Mouse (Mus musculus): ENCODE measurements around the gene Arhgap4. TPM values are rescaled to one million over a fixed set of nuclear protein-coding genes. Genes with fewer than 3 reads are reported as not detected.

The Arhgap4 gene
- total and polyA plus RNA-seq, 3 experiments: 1.7 to 5.0 (median 2.1) TPM

DNA sequence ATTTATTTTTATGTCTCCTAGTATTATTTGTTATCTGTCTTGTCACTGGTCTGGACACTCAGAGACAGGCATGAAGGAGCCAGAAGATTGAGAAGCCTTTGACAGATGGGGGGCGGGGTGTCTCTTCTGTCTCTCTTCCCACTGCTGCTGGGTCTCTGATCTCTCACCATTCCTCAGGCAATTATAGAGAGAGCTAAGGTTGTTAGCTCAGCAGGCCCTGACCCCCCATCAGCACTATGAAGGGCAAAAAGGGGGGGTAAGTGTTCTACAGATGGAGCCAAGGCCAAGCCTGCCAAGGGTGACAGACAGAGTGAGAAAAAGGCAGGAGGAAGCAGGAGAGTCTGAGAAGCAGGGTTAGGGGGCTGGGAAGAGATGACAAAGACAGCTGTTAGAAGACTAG, 49.7 kb downstream of the Arhgap4 start:
- no peaks in the 10 kb centered on the region for H3K9me3 ChIP-seq (replicated peaks)
- H3K36me3 ChIP-seq (replicated peaks): no peaks in the 10 kb centered on the region
- TF ChIP-seq CTCF (IDR thresholded peaks at IDR 0.05; ENCODE audit: low read depth, low read length) (no peak), GATA2 (IDR thresholded peaks at IDR 0.05; ENCODE audit: borderline replicate concordance, low read depth, low read length) (no peak), POLR2AphosphoS5 (IDR thresholded peaks at IDR 0.05; ENCODE audit: insufficient replicate concordance, low read depth, low read length) (no peak), GATA1 (IDR thresholded peaks at IDR 0.05; ENCODE audit: borderline replicate concordance, low read length) (no peak), TAL1 (conservative IDR thresholded peaks at IDR 0.05; ENCODE audit: low read depth, low read length) (no peak)
- ATAC-seq (ENCODE audit: extremely low read depth, insufficient number of reproducible peaks, low FRiP score, poor library complexity, severe bottlenecking) (no peak), DNase-seq (ENCODE audit: low spot score) (no peak)
- no peak overlapping the region for H3K4me3 ChIP-seq (ENCODE audit: low read depth, low read length)
- H3K27me3 ChIP-seq (ENCODE audit: insufficient read depth, low read length): no peaks in the 10 kb centered on the region
- no peaks in the 10 kb centered on the region for H3K4me1 ChIP-seq (ENCODE audit: insufficient read depth, low read depth, low read length)

DNA sequence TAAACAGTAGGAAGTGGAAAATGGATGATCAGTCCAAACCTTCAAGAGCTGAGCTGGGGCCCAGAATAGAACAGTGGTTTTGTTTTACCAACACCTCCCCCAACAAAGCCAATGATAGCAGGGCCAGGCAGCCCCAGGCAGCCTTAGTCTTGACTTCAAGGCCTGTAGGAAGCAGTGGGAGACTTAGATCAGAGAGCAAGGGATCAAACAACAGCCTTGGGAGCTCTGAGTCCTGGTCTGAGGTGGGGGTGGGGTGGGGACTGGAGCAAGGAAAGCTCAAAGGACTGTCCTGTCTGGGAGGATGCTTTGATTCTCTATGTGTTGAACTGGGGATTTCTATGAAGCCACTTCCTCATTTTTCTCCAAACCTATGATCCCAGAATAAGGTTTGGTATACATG, 50.2 kb downstream of the Arhgap4 start:
- H3K27me3 ChIP-seq (ENCODE audit: insufficient read depth, low read length): no peaks in the 10 kb centered on the region
- DNase-seq (ENCODE audit: low spot score) (no peak), ATAC-seq (ENCODE audit: extremely low read depth, insufficient number of reproducible peaks, low FRiP score, poor library complexity, severe bottlenecking) (no peak)
- H3K9me3 ChIP-seq (replicated peaks): no peaks in the 10 kb centered on the region
- TF ChIP-seq TAL1 (conservative IDR thresholded peaks at IDR 0.05; ENCODE audit: low read depth, low read length): no peak
- no peak for TF ChIP-seq GATA2 (IDR thresholded peaks at IDR 0.05; ENCODE audit: borderline replicate concordance, low read depth, low read length)
- TF ChIP-seq CTCF (IDR thresholded peaks at IDR 0.05; ENCODE audit: low read depth, low read length): no peak
- no peak for TF ChIP-seq POLR2AphosphoS5 (IDR thresholded peaks at IDR 0.05; ENCODE audit: insufficient replicate concordance, low read depth, low read length)
- TF ChIP-seq GATA1 (IDR thresholded peaks at IDR 0.05; ENCODE audit: borderline replicate concordance, low read length): no peak
- H3K4me3 ChIP-seq (ENCODE audit: low read depth, low read length): no peak overlapping the region
- H3K36me3 ChIP-seq (replicated peaks): no peaks in the 10 kb centered on the region
- no peaks in the 10 kb centered on the region for H3K4me1 ChIP-seq (ENCODE audit: insufficient read depth, low read depth, low read length)

DNA sequence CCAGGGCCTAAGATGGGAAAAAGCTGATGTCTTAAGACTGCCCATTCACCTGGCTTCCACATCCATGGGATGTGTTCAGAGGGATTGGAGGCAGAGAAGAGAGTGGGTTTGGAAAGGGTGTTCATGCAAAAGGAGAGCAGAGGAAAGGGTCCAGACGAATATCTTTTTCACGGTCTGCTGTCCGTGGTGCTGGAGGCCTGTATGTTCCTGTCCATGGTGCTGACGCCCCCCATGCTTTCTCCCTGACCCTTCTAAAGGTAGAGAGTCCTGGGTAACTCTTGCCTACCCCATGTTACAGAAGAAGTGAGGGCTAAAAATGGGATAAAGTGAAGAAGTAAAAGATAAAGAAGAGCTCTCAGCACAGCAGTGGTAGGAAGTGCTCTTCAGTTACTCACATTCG, 52.3 kb downstream of the Arhgap4 start:
- no peak for TF ChIP-seq POLR2AphosphoS5 (IDR thresholded peaks at IDR 0.05; ENCODE audit: insufficient replicate concordance, low read depth, low read length)
- no peak for TF ChIP-seq GATA2 (IDR thresholded peaks at IDR 0.05; ENCODE audit: borderline replicate concordance, low read depth, low read length)
- TF ChIP-seq GATA1 (IDR thresholded peaks at IDR 0.05; ENCODE audit: borderline replicate concordance, low read length): no peak
- TF ChIP-seq TAL1 (conservative IDR thresholded peaks at IDR 0.05; ENCODE audit: low read depth, low read length): no peak
- TF ChIP-seq CTCF (IDR thresholded peaks at IDR 0.05; ENCODE audit: low read depth, low read length): no peak
- no peaks in the 10 kb centered on the region for H3K27me3 ChIP-seq (ENCODE audit: insufficient read depth, low read length)
- H3K4me3 ChIP-seq (ENCODE audit: low read depth, low read length): no peak overlapping the region
- DNase-seq (ENCODE audit: low spot score) (peak; percentile 7), ATAC-seq (ENCODE audit: extremely low read depth, insufficient number of reproducible peaks, low FRiP score, poor library complexity, severe bottlenecking) (no peak)
- no peaks in the 10 kb centered on the region for H3K36me3 ChIP-seq (replicated peaks)
- no peaks in the 10 kb centered on the region for H3K4me1 ChIP-seq (ENCODE audit: insufficient read depth, low read depth, low read length)
- no peaks in the 10 kb centered on the region for H3K9me3 ChIP-seq (replicated peaks)

DNA sequence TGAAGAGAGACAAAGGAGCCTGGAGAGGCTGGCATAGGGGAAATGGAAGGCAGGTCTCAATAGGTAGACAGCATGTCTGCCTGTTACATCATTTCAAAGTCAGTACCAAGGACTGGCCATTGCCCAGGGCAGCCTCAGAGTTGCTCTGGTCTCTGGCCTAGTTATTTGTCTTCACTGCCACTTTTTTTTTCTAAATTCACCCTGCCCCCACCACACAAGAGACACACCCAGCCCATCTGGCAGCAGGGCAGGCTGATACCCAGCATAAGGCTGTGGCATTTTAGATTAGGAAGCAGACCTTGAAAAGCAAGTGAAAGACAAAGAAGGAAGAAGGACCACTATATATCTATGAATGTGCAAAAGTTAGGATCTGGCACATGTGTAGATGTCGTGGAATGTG, 53.8 kb downstream of the Arhgap4 start:
- H3K4me3 ChIP-seq (ENCODE audit: low read depth, low read length): no peak overlapping the region
- DNase-seq (ENCODE audit: low spot score): no peak
- no peak for TF ChIP-seq GATA2 (IDR thresholded peaks at IDR 0.05; ENCODE audit: borderline replicate concordance, low read depth, low read length)
- TF ChIP-seq TAL1 (conservative IDR thresholded peaks at IDR 0.05; ENCODE audit: low read depth, low read length): no peak
- no peak for TF ChIP-seq CTCF (IDR thresholded peaks at IDR 0.05; ENCODE audit: low read depth, low read length)
- TF ChIP-seq GATA1 (IDR thresholded peaks at IDR 0.05; ENCODE audit: borderline replicate concordance, low read length): no peak
- no peak for TF ChIP-seq POLR2AphosphoS5 (IDR thresholded peaks at IDR 0.05; ENCODE audit: insufficient replicate concordance, low read depth, low read length)
- H3K27me3 ChIP-seq (ENCODE audit: insufficient read depth, low read length): no peaks in the 10 kb centered on the region
- H3K36me3 ChIP-seq (replicated peaks): no peaks in the 10 kb centered on the region
- H3K9me3 ChIP-seq (replicated peaks): no peaks in the 10 kb centered on the region
- no peaks in the 10 kb centered on the region for H3K4me1 ChIP-seq (ENCODE audit: insufficient read depth, low read depth, low read length)
- no peak for ATAC-seq (ENCODE audit: extremely low read depth, insufficient number of reproducible peaks, low FRiP score, poor library complexity, severe bottlenecking)

DNA sequence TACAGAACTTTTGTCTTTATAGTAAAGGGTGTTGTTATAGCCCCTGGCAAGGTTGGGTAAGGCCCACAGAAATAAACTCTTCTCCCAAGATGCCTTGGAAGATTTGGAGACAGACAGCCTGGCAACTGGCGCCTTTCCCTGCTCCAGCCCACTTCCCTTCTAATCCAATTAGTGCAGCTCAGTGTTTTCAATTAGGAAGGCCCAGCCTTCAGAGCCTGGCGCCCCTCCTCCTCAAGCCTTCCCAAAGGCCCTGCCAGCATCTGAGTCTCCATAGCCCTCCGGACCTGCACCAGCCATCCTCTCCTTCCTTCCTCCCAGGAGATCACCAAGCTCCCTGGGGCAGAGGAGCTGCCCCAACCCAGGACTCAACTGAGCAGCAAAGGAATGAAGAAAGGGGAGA, 54.4 kb downstream of the Arhgap4 start:
- no peaks in the 10 kb centered on the region for H3K36me3 ChIP-seq (replicated peaks)
- H3K4me3 ChIP-seq (ENCODE audit: low read depth, low read length): no peak overlapping the region
- no peaks in the 10 kb centered on the region for H3K4me1 ChIP-seq (ENCODE audit: insufficient read depth, low read depth, low read length)
- H3K9me3 ChIP-seq (replicated peaks): no peaks in the 10 kb centered on the region
- no peak for ATAC-seq (ENCODE audit: extremely low read depth, insufficient number of reproducible peaks, low FRiP score, poor library complexity, severe bottlenecking)
- no peak for DNase-seq (ENCODE audit: low spot score)
- TF ChIP-seq POLR2AphosphoS5 (IDR thresholded peaks at IDR 0.05; ENCODE audit: insufficient replicate concordance, low read depth, low read length): no peak
- TF ChIP-seq GATA1 (IDR thresholded peaks at IDR 0.05; ENCODE audit: borderline replicate concordance, low read length): no peak
- no peak for TF ChIP-seq TAL1 (conservative IDR thresholded peaks at IDR 0.05; ENCODE audit: low read depth, low read length)
- TF ChIP-seq GATA2 (IDR thresholded peaks at IDR 0.05; ENCODE audit: borderline replicate concordance, low read depth, low read length): no peak
- TF ChIP-seq CTCF (IDR thresholded peaks at IDR 0.05; ENCODE audit: low read depth, low read length): no peak
- H3K27me3 ChIP-seq (ENCODE audit: insufficient read depth, low read length): 0 out of 2 replicates have a peak, but pooled peaks cover 3% of the 10 kb centered on the region

DNA sequence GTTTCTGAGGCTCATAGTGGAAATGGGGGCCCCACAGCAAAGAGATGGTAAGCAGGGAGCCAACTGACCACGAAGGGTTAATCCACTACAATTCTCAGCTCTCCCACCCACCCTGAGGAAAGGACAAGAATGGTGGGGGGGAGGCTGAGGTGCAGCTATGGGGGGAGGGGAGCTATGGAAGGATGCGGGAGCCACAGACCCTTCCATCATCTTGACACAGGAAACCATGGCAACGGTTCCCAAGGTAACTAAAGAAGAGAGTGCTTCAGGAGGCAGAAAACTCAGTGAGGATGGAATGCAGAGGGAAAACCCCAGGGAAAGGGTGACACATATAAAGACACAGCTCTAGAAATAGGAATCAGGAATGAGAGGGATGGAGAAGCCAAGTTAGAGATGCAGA, 57.0 kb downstream of the Arhgap4 start:
- no peaks in the 10 kb centered on the region for H3K36me3 ChIP-seq (replicated peaks)
- DNase-seq (ENCODE audit: low spot score): no peak
- no peak for ATAC-seq (ENCODE audit: extremely low read depth, insufficient number of reproducible peaks, low FRiP score, poor library complexity, severe bottlenecking)
- H3K4me3 ChIP-seq (ENCODE audit: low read depth, low read length): no peak overlapping the region
- no peaks in the 10 kb centered on the region for H3K9me3 ChIP-seq (replicated peaks)
- TF ChIP-seq GATA2 (IDR thresholded peaks at IDR 0.05; ENCODE audit: borderline replicate concordance, low read depth, low read length) (no peak), CTCF (IDR thresholded peaks at IDR 0.05; ENCODE audit: low read depth, low read length) (no peak), GATA1 (IDR thresholded peaks at IDR 0.05; ENCODE audit: borderline replicate concordance, low read length) (no peak), POLR2AphosphoS5 (IDR thresholded peaks at IDR 0.05; ENCODE audit: insufficient replicate concordance, low read depth, low read length) (no peak), TAL1 (conservative IDR thresholded peaks at IDR 0.05; ENCODE audit: low read depth, low read length) (no peak)
- no peaks in the 10 kb centered on the region for H3K4me1 ChIP-seq (ENCODE audit: insufficient read depth, low read depth, low read length)
- H3K27me3 ChIP-seq (ENCODE audit: insufficient read depth, low read length): 0 out of 2 replicates have a peak, but pooled peaks cover 6% of the 10 kb centered on the region
